Mouse (Mus musculus) CH12.LX (cell line): ENCODE results near the gene Ank2. TPM values are rescaled to one million over a fixed set of nuclear protein-coding genes. Genes with fewer than 3 reads are reported as not detected.

Experiments
- DNase-seq: peaks from one replicate; pipeline ENCODE4 v3.0.0-alpha.2; 2013; ENCODE audit errors: extremely low read depth
- H3K27ac ChIP-seq: 2 replicates; pipeline ENCODE4 v1.5.1; 2012; ENCODE audit warnings: low read depth, mild to moderate bottlenecking, control low read depth, moderate library complexity; ENCODE audit not compliant: insufficient read depth
- H3K27me3 ChIP-seq: replicated peaks from 2 replicates; pipeline ENCODE3; 2012; ENCODE audit warnings: inconsistent platforms
- H3K36me3 ChIP-seq, 2 experiments: replicated peaks in 1 of 2; 2 replicates each; pipeline versions ENCODE3 to v1.6.1; 2012; ENCODE audit warnings: inconsistent platforms in 1 of 2, low read length in 1 of 2, mild to moderate bottlenecking in 1 of 2, mixed read lengths in 1 of 2, moderate library complexity in 1 of 2; ENCODE audit not compliant: control insufficient read depth in 1 of 2, insufficient read depth in 1 of 2
- H3K4me1 ChIP-seq, 2 experiments: 2 replicates each; pipeline ENCODE4 v1.6.1; 2012; ENCODE audit warnings: inconsistent platforms in 1 of 2, moderate library complexity in 1 of 2; ENCODE audit not compliant: insufficient read depth in 2 of 2, control insufficient read depth in 1 of 2
- H3K4me2 ChIP-seq: 2 replicates; pipeline ENCODE4 v1.6.1; 2012; ENCODE audit warnings: low read depth, mild to moderate bottlenecking, control low read depth; ENCODE audit not compliant: poor library complexity, insufficient read depth, severe bottlenecking
- H3K4me3 ChIP-seq, 3 experiments: fragments of 150-350 bp in 1 of 3; sonication (generic) in 1 of 3; replicated peaks in 1 of 3; 2 replicates each; pipeline versions ENCODE3 to v1.5.1; 2011 to 2012; ENCODE audit warnings: low read depth in 2 of 3, low read length in 2 of 3, mild to moderate bottlenecking in 2 of 3, moderate library complexity in 2 of 3, control low read depth in 1 of 3, improper control_type of control experiment in 1 of 3, inconsistent platforms in 1 of 3, mixed read lengths in 1 of 3; ENCODE audit not compliant: poor library complexity in 1 of 3
- H3K79me2 ChIP-seq: replicated peaks from 2 replicates; pipeline ENCODE4 v1.6.1; 2012; ENCODE audit warnings: mild to moderate bottlenecking, moderate library complexity; ENCODE audit not compliant: control insufficient read depth, poor library complexity, insufficient read depth, severe bottlenecking; ENCODE audit errors: extremely low read depth
- H3K9ac ChIP-seq: 2 replicates; pipeline ENCODE4 v1.6.1; 2012; ENCODE audit warnings: low read depth, mild to moderate bottlenecking, control low read depth, moderate library complexity; ENCODE audit not compliant: insufficient read depth
- H3K9me3 ChIP-seq: replicated peaks from 2 replicates; pipeline ENCODE3; 2012; ENCODE audit warnings: low read length, inconsistent platforms, mixed read lengths
- BHLHE40 ChIP-seq: IDR thresholded peaks from 2 replicates; pipeline ENCODE4 v1.6.1; 2011; ENCODE audit warnings: mild to moderate bottlenecking, low read depth, low read length, improper control_type of control experiment
- CHD1 ChIP-seq: IDR thresholded peaks from 2 replicates; pipeline ENCODE4 v1.6.1; 2012; ENCODE audit warnings: low read depth, low read length, improper control_type of control experiment, inconsistent platforms
- CTCF ChIP-seq, 2 experiments: IDR thresholded peaks in 1 of 2; conservative IDR thresholded peaks in 1 of 2; 2 replicates each; pipeline ENCODE4 v1.5.1; 2011 to 2012; ENCODE audit warnings: low read depth in 2 of 2, low read length in 2 of 2, improper control_type of control experiment in 1 of 2, inconsistent platforms in 1 of 2, mild to moderate bottlenecking in 1 of 2, moderate library complexity in 1 of 2
- ETS1 ChIP-seq: conservative IDR thresholded peaks from 2 replicates; pipeline ENCODE4 v1.6.1; 2012; ENCODE audit warnings: low read depth, mild to moderate bottlenecking, inconsistent platforms, low read length, improper control_type of control experiment, moderate library complexity
- GABPA ChIP-seq: IDR thresholded peaks from 2 replicates; pipeline ENCODE4 v1.6.1; 2012; ENCODE audit warnings: low read depth, low read length, improper control_type of control experiment, inconsistent platforms; ENCODE audit not compliant: insufficient replicate concordance
- HCFC1 ChIP-seq: IDR thresholded peaks from 2 replicates; pipeline ENCODE4 v1.6.1; 2012; ENCODE audit warnings: low read depth, mild to moderate bottlenecking, inconsistent platforms, low read length, improper control_type of control experiment
- IRF4 ChIP-seq: IDR thresholded peaks from 2 replicates; pipeline ENCODE4 v1.6.1; 2014; ENCODE audit warnings: low read depth, mild to moderate bottlenecking, inconsistent platforms, low read length, improper control_type of control experiment
- JUN ChIP-seq: IDR thresholded peaks from 2 replicates; pipeline ENCODE4 v1.6.1; 2011; ENCODE audit warnings: low read depth, mild to moderate bottlenecking, low read length, improper control_type of control experiment, moderate library complexity; ENCODE audit not compliant: insufficient read depth
- MAFK ChIP-seq: IDR thresholded peaks from 2 replicates; pipeline ENCODE4 v1.6.1; 2011; ENCODE audit warnings: low read length, improper control_type of control experiment; ENCODE audit not compliant: insufficient replicate concordance
- MYC ChIP-seq: IDR thresholded peaks from 2 replicates; pipeline ENCODE4 v1.6.1; 2011; ENCODE audit warnings: low read depth, mild to moderate bottlenecking, improper control_type of control experiment, low read length
- RAD21 ChIP-seq: IDR thresholded peaks from 2 replicates; pipeline ENCODE4 v1.6.1; 2011; ENCODE audit warnings: low read depth, mild to moderate bottlenecking, low read length, improper control_type of control experiment, moderate library complexity
- RCOR1 ChIP-seq: conservative IDR thresholded peaks from 2 replicates; pipeline ENCODE4 v1.6.1; 2012; ENCODE audit warnings: low read depth, mild to moderate bottlenecking, inconsistent platforms, low read length, improper control_type of control experiment
- SIN3A ChIP-seq: IDR thresholded peaks from 2 replicates; pipeline ENCODE4 v1.6.1; 2012; ENCODE audit warnings: low read length, improper control_type of control experiment, inconsistent platforms
- SMC3 ChIP-seq: IDR thresholded peaks from 2 replicates; pipeline ENCODE4 v1.6.1; 2011; ENCODE audit warnings: low read depth, low read length, improper control_type of control experiment
- TCF12 ChIP-seq: IDR thresholded peaks from 2 replicates; pipeline ENCODE4 v1.6.1; 2014; ENCODE audit warnings: low read depth, mild to moderate bottlenecking, inconsistent platforms, low read length, improper control_type of control experiment
- UBTF ChIP-seq: IDR thresholded peaks from 2 replicates; pipeline ENCODE4 v1.6.1; 2012; ENCODE audit warnings: low read depth, mild to moderate bottlenecking, inconsistent platforms, low read length, improper control_type of control experiment, moderate library complexity
- USF1 ChIP-seq: IDR thresholded peaks from 2 replicates; pipeline ENCODE4 v1.6.1; 2014; ENCODE audit warnings: low read depth, mild to moderate bottlenecking, inconsistent platforms, low read length, improper control_type of control experiment
- USF2 ChIP-seq: conservative IDR thresholded peaks from 2 replicates; pipeline ENCODE4 v1.6.1; 2011; ENCODE audit warnings: low read depth, low read length, improper control_type of control experiment
- ZNF384 ChIP-seq: IDR thresholded peaks from 2 replicates; pipeline ENCODE4 v1.6.1; 2012; ENCODE audit warnings: low read depth, low read length, improper control_type of control experiment, inconsistent platforms
- dilution Hi-C: fragments of 300-500 bp; cut with MboI; formaldehyde crosslinking; loops from 2 replicates; pipeline ENCODE4 v1.14.3; 2020; ENCODE audit warnings: low sequenced_read_pairs; ENCODE audit not compliant: extremely low pct_unique_long_range_greater_than_20kb, extremely low pct_ligation_motif_present
- in situ Hi-C: fragments of 300-500 bp; cut with MboI; formaldehyde crosslinking; loops from 3 replicates; pipeline ENCODE4 v1.14.3; 2019; ENCODE audit warnings: low sequenced_read_pairs, low pct_ligation_motif_present, low pct_unique_long_range_greater_than_20kb, mixed read lengths
- polyA plus RNA-seq: library from polyadenylated mRNA; unstranded; fragments of >175 nt; gene quantifications from 2 replicates; pipeline ENCODE4 v1.2.1, GENCODE M21; 2012; ENCODE audit warnings: low read depth; ENCODE audit not compliant: insufficient read length
- total RNA-seq, 2 experiments: library from RNA; depleted of rRNA; stranded (reverse); fragments of 300-350 nt in 1 of 2; fragments of >200 nt in 1 of 2; gene quantifications; 2 replicates each; pipeline ENCODE4 v1.2.3; 2012 to 2014

The Ank2 gene
- total and polyA plus RNA-seq, 3 experiments = 3.9 to 20.9 (median 12.2) TPM

DNA sequence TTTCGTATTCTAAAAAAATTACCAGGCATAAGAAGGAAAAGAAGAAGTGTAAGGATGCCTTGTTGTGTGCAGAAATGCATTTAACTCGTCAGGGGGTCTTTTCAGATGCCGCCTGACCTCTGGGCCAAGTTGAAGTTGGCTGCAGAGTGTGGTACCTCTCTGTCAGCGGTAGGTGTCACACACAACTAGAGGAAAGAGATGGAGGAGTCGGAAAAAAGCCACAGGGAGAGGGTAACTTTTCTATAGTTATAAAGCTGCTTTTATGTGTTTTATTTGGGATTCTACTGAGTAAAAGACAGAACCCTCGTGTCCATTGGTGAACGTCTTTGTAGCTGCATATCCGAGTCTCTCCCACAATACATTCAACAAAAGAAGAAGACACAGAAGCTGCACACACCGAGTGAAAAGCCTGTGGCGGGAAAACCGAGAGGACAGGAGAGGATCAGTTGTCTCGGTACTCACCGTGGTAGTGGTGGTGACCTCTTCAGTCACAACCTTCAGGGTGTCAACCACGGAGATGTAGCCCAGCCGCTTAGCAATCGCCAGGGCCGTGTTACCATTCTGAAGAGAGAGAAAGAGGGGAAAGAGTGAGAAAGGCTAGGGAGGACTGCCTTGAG is 501.7 kb downstream of the Ank2 start:
- dilution Hi-C loops (no loop called here), in situ Hi-C loops (no loop called here)
- H3K4me3 ChIP-seq = peak overlapping the region in 1 of 3 experiments; percentile 47
- peaks cover 0 to 2% of the 10 kb centered on the region in 2 experiments for H3K36me3 ChIP-seq
- peak overlapping the region; percentile 44; the same call in 1 of the 2 replicates for H3K27ac ChIP-seq
- H3K9me3 ChIP-seq = no peaks in the 10 kb centered on the region
- H3K9ac ChIP-seq = no peak overlapping the region
- TF ChIP-seq MAFK (no peak), RCOR1 (no peak), TCF12 (no peak), CTCF (conservative IDR thresholded peaks at IDR 0.05 in 1 of 2, IDR thresholded peaks at IDR 0.05 in 1 of 2; ENCODE audit: low read depth in 2 of 2, low read length in 2 of 2) (peak in 1 of 2 experiments; percentile 43; a peak in 2 of 4 replicates), SIN3A (no peak), RAD21 (peak; percentile 47), JUN (no peak), MYC (no peak), SMC3 (0 out of 2 replicates have a peak, but pooled peaks have one; percentile 13), USF2 (no peak)
- H3K4me1 ChIP-seq = peaks cover 9 to 32% of the 10 kb centered on the region in 2 experiments; a peak in 3 of 4 replicates
- no peaks in the 10 kb centered on the region for H3K79me2 ChIP-seq
- peak; percentile 44 for DNase-seq
- H3K4me2 ChIP-seq = peak overlapping the region; percentile 21; the same call in 1 of the 2 replicates
- no peaks in the 10 kb centered on the region for H3K27me3 ChIP-seq

DNA sequence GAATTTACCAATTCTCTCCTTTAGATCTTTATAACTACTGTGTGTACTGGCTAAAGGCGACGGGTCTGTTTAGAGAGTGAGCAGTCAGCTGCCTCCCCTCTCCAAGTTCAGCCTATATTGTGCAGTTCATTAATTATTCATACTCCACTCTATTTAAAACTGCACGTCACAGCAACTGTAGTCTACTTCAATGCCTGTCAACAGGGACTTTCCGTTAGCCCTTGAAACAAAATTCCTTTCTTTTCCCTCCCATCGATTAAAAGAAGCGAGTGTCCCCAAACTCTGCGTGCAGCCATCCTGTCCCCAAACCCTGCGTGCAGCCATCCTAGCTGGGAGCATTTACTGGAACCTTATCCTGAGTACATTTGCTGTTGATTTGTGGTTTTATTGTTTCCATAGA is 502.4 kb downstream of the Ank2 start:
- TF ChIP-seq HCFC1 (no peak), CTCF (conservative IDR thresholded peaks at IDR 0.05 in 1 of 2, IDR thresholded peaks at IDR 0.05 in 1 of 2; ENCODE audit: low read depth in 2 of 2, low read length in 2 of 2) (no peak), SMC3 (no peak), ETS1 (no peak), BHLHE40 (no peak), CHD1 (no peak), GABPA (no peak), IRF4 (no peak), USF1 (no peak), UBTF (no peak), ZNF384 (no peak)
- Histone ChIP-seq H3K4me2 (no peak overlapping the region), H3K36me3 (no peaks in the 10 kb centered on the region), H3K79me2 (no peaks in the 10 kb centered on the region), H3K9ac (no peak overlapping the region), H3K4me3 (no peak overlapping the region), H3K4me1 (peaks cover 9 to 32% of the 10 kb centered on the region in 2 experiments; a peak in 3 of 4 replicates), H3K27ac (no peak overlapping the region), H3K9me3 (no peaks in the 10 kb centered on the region), H3K27me3 (no peaks in the 10 kb centered on the region)
- dilution Hi-C loops = no loop called here
- in situ Hi-C loops = no loop called here
- no peak for DNase-seq
